Mouse (Mus musculus) Patski (cell line): Measurements from ENCODE around the gene Glt28d2. TPM values are rescaled to one million over a fixed set of nuclear protein-coding genes. Genes with fewer than 3 reads are reported as not detected.
"Not testable (repeated sequence)": the region's sequence is repeated elsewhere in the genome, so short reads cannot be mapped to it uniquely, and the experiment has no call there.

ENCODE experiments used
- ATAC-seq: fragments of 100-300 bp; one replicate; pipeline ENCODE4 v1.8.0; 2021
- CTCF ChIA-PET: fragments of 350-600 bp; sonication (Branson Sonifier 250); formaldehyde crosslinking; loops from one replicate; lab custom pipeline; 2022; ENCODE audit warnings: inconsistent platforms; lab: Charles Lee
- POLR2A ChIA-PET: fragments of 350-600 bp; sonication (Branson Sonifier 250); formaldehyde crosslinking; loops from one replicate; lab custom pipeline; 2022; ENCODE audit warnings: antibody characterized with exemption, inconsistent platforms; lab: Charles Lee
- DNase-seq: peaks from one replicate; pipeline ENCODE4 v3.0.0-alpha.2; 2011; ENCODE audit warnings: low read depth, low spot score
- H3K27me3 ChIP-seq: fragments of 371-371 bp; one replicate; pipeline ENCODE4 v1.5.1; 2021
- CTCF ChIP-seq: fragments of 100-300 bp; IDR thresholded peaks from one replicate; pipeline ENCODE4 v1.5.1; 2021
- in situ Hi-C: fragments of 300-500 bp; cut with MboI; formaldehyde crosslinking; loops from 3 replicates; pipeline ENCODE4 v1.11.1; 2018; ENCODE audit warnings: low pct_unique_long_range_greater_than_20kb, mixed read lengths
- polyA plus RNA-seq: library from polyadenylated mRNA; unstranded; gene quantifications from one replicate; pipeline ENCODE4 v1.2.3, GENCODE M21; 2021

Gene Glt28d2
- polyA plus RNA-seq, 1 experiment from 2014 or later: 3.6 TPM

GRCm38 (mm10) chr3:85922331-85922730, 35.0 kb upstream of the Glt28d2 start:
- ChIA-PET POLR2A (interaction anchor here (0.7 kb wide), 1 partner anchor 14 kb away, joined by 3 read pairs; no protein-coding TSS in a partner anchor), CTCF (no interaction called here)
- ATAC-seq: no peak
- no peaks in the 10 kb centered on the region for H3K27me3 ChIP-seq
- no peak for DNase-seq
- no peak for TF ChIP-seq CTCF
- in situ Hi-C loops: loop anchor here (10.0 kb wide), 1 partner anchor 1008 kb away; no protein-coding TSS in a partner anchor

- CTCF ChIA-PET, H3K27me3 ChIP-seq, DNase-seq, ATAC-seq: not testable (repeated sequence)
- in situ Hi-C loops: loop anchor here (10.0 kb wide), 1 partner anchor 1006 kb away; no protein-coding TSS in a partner anchor
- POLR2A ChIA-PET: interaction anchor here (0.7 kb wide), 1 partner anchor 176 kb away, joined by 3 read pairs; no protein-coding TSS in a partner anchor
These were observed 33.4 kb upstream of the Glt28d2 start for GRCm38 (mm10) chr3:85920671-85921070.

GRCm38 (mm10) chr3:85917600-85917999, 30.3 kb upstream of the Glt28d2 start:
- in situ Hi-C loops: loop anchor here (5.0 to 10.0 kb wide), 2 partner anchors 210 to 343 kb away; partner anchors contain the start of gene Gatb
- ATAC-seq (no peak), DNase-seq (no peak)
- TF ChIP-seq CTCF: peak; percentile 96
- ChIA-PET POLR2A (interaction anchor here (0.5 to 1.2 kb wide), 4 partner anchors 42 to 1293 kb away, joined by 3 to 4 read pairs (median 3); no protein-coding TSS in a partner anchor), CTCF (interaction anchor here (0.7 to 6.0 kb wide), 35 partner anchors 8 to 996 kb away, joined by 3 to 77 read pairs (median 3); no protein-coding TSS in a partner anchor)
- no peaks in the 10 kb centered on the region for H3K27me3 ChIP-seq

GRCm38 (mm10) chr3:85914806-85915205, 27.5 kb upstream of the Glt28d2 start:
- in situ Hi-C loops: loop anchor here (5.0 to 10.0 kb wide), 2 partner anchors 208 to 340 kb away; partner anchors contain the start of gene Gatb
- ChIA-PET CTCF (interaction anchor here (1.5 to 6.0 kb wide), 3 partner anchors 9 to 208 kb away, joined by 4 to 77 read pairs (median 6); no protein-coding TSS in a partner anchor), POLR2A (no interaction called here)
- no peaks in the 10 kb centered on the region for H3K27me3 ChIP-seq
- no peak for TF ChIP-seq CTCF
- DNase-seq: no peak
- ATAC-seq: no peak

GRCm38 (mm10) chr3:85907136-85907535, 19.8 kb upstream of the Glt28d2 start:
- H3K27me3 ChIP-seq: no peaks in the 10 kb centered on the region
- POLR2A ChIA-PET: no interaction called here
- no peak for ATAC-seq
- no peak for TF ChIP-seq CTCF
- in situ Hi-C loops: no loop called here
- CTCF ChIA-PET: no interaction called here
- DNase-seq: no peak

GRCm38 (mm10) chr3:85904371-85904770, 17.1 kb upstream of the Glt28d2 start:
- no peaks in the 10 kb centered on the region for H3K27me3 ChIP-seq
- CTCF ChIA-PET: interaction anchor here (0.8 to 2.2 kb wide), 5 partner anchors 11 to 20 kb away, joined by 3 to 6 read pairs (median 4); no protein-coding TSS in a partner anchor
- in situ Hi-C loops: no loop called here
- no peak for TF ChIP-seq CTCF
- POLR2A ChIA-PET: no interaction called here
- ATAC-seq: no peak
- no peak for DNase-seq

- peaks cover 4% of the 10 kb centered on the region for H3K27me3 ChIP-seq
- POLR2A ChIA-PET: no interaction called here
- in situ Hi-C loops: no loop called here
- no peak for DNase-seq
- CTCF ChIA-PET: interaction anchor here (0.9 kb wide), 1 partner anchor 22 kb away, joined by 3 read pairs; no protein-coding TSS in a partner anchor
- TF ChIP-seq CTCF: no peak
- ATAC-seq: no peak
These were observed 7.7 kb upstream of the Glt28d2 start for GRCm38 (mm10) chr3:85895020-85895419.

- ChIA-PET CTCF (interaction anchor here (1.1 kb wide), 1 partner anchor 13 kb away, joined by 5 read pairs; no protein-coding TSS in a partner anchor), POLR2A (no interaction called here)
- TF ChIP-seq CTCF: no peak
- in situ Hi-C loops: no loop called here
- no peak for ATAC-seq
- DNase-seq: no peak
- no peaks in the 10 kb centered on the region for H3K27me3 ChIP-seq
These were observed 4.3 kb upstream of the Glt28d2 start for GRCm38 (mm10) chr3:85891571-85891970.

GRCm38 (mm10) chr3:85888221-85888671, 930 bp upstream of the Glt28d2 start:
- ChIA-PET POLR2A (interaction anchor here (1.0 kb wide), 2 partner anchors 74 to 156 kb away, joined by 3 read pairs; no protein-coding TSS in a partner anchor), CTCF (no interaction called here)
- in situ Hi-C loops: no loop called here
- no peaks in the 10 kb centered on the region for H3K27me3 ChIP-seq
- no peak for ATAC-seq
- no peak for TF ChIP-seq CTCF
- DNase-seq: no peak

GRCm38 (mm10) chr3:85886636-85887238, 579 bp downstream of the Glt28d2 start:
- ChIA-PET POLR2A (interaction anchor here (1.2 kb wide), 1 partner anchor 137 kb away, joined by 3 read pairs; no protein-coding TSS in a partner anchor), CTCF (interaction anchor here (1.1 to 1.7 kb wide), 3 partner anchors 28 to 179 kb away, joined by 3 to 5 read pairs (median 4); no protein-coding TSS in a partner anchor)
- DNase-seq (no peak), ATAC-seq (peak; percentile 33)
- TF ChIP-seq CTCF: no peak
- in situ Hi-C loops: no loop called here
- H3K27me3 ChIP-seq: no peaks in the 10 kb centered on the region
